Mouse (Mus musculus) neural tube, embryonic 12.5 days (tissue): ENCODE data around the gene Fabp6. TPM values are rescaled to one million over a fixed set of nuclear protein-coding genes. Genes with fewer than 3 reads are reported as not detected.

ENCODE experiments used
- ATAC-seq: fragments of 200-750 bp; cut with Nextera tagmentation; 2 replicates; pipeline ENCODE4 v1.8.0; 2017; ENCODE audit warnings: low read depth, mild to moderate bottlenecking, moderate TSS enrichment, moderate library complexity; ENCODE audit not compliant: low FRiP score
- H3K27ac ChIP-seq: fragments of 300-500 bp; sonication (generic); 2 replicates; pipeline ENCODE4 v1.5.1; 2016
- H3K27me3 ChIP-seq: fragments of 300-500 bp; sonication (generic); replicated peaks from 2 replicates; pipeline ENCODE4 v1.6.1; 2016; ENCODE audit warnings: mild to moderate bottlenecking
- H3K36me3 ChIP-seq: fragments of 300-500 bp; sonication (generic); 2 replicates; pipeline ENCODE4 v1.6.1; 2016; ENCODE audit warnings: mild to moderate bottlenecking
- H3K4me1 ChIP-seq: fragments of 300-500 bp; sonication (generic); 2 replicates; pipeline ENCODE4 v1.6.1; 2016
- H3K4me2 ChIP-seq: fragments of 300-500 bp; sonication (generic); replicated peaks from 2 replicates; pipeline ENCODE4 v1.6.1; 2016; ENCODE audit warnings: mild to moderate bottlenecking
- H3K4me3 ChIP-seq: fragments of 300-500 bp; sonication (generic); 2 replicates; pipeline ENCODE4 v1.5.1; 2016
- H3K9ac ChIP-seq: fragments of 300-500 bp; sonication (generic); 2 replicates; pipeline ENCODE4 v1.6.1; 2016; ENCODE audit warnings: mild to moderate bottlenecking
- H3K9me3 ChIP-seq: fragments of 300-500 bp; sonication (generic); 2 replicates; pipeline ENCODE4 v1.6.1; 2016; ENCODE audit warnings: mild to moderate bottlenecking
- WGBS: fragments of 180-500 bp; shearing (Covaris S2); methylation state at CpG from one replicate; pipeline ENCODE4 v1.1.7; 2016; 5-methylcytosine and 5-hydroxymethylcytosine counted together
- polyA plus RNA-seq: library from polyadenylated mRNA; unstranded; fragments of >200 nt; fragmentation: Nextera tagmentation; extraction: Ambion mirVana; gene quantifications from 2 replicates; pipeline ENCODE4 v1.2.1, GENCODE M21; 2016

Gene Fabp6
- polyA plus RNA-seq, result not detected in 2 replicates

DNA sequence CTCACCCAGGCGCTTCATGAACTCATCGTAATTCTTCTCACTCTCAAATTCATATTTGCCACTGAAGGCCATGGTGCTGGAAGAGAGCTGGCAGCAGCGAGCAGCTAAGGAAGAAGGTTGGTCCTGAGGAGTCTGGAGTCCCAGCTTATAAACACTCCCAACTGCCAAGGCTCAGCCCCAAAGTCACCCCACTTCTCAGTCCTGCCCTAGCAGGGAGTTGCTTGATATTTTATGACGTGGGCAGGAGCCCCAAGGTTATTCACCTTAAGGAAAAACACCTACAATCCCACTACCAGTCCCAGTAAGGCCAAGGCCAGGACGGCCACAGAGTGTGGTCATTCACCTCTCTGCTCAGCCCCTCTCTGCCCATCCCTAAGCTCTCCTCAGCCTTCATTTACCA, at the start of gene Fabp6:
TSS of gene Fabp6 (minus strand) at position 101 of the 400 bp plus-strand sequence.
- no peaks in the 10 kb centered on the region for H3K36me3 ChIP-seq
- no peaks in the 10 kb centered on the region for H3K27me3 ChIP-seq
- WGBS, result 87% methylated on average over 5 of the region's 5 CpGs
- H3K4me3 ChIP-seq, result no peak within 1 kb of the TSS
- H3K4me2 ChIP-seq, result no peak within 1 kb of the TSS
- H3K9ac ChIP-seq, result no peak within 1 kb of the TSS
- H3K9me3 ChIP-seq, result no peaks in the 10 kb centered on the region
- H3K4me1 ChIP-seq, result no peaks in the 10 kb centered on the region
- no peak for ATAC-seq
- no peak within 1 kb of the TSS for H3K27ac ChIP-seq

DNA sequence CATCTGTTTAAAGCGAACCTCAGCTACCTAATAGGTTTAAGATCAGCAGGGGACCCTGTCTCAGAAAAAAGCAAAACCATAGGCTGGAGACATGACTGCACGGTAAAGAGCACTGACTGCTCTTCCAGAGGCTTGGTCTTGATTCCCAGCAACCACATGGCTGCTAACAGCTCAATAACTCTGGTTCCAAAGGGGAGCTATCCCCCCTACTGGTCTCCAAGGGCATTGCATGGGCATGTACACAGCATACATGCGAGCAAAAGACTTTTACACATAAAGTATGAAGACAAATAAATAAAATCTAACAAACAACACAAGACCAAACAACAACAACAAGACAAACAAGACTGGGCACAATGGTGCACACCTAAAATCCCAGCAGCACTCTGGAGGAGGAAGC, 43.9 kb upstream of the Fabp6 start:
- H3K27me3 ChIP-seq, result no peaks in the 10 kb centered on the region
- no peaks in the 10 kb centered on the region for H3K9me3 ChIP-seq
- 90% methylated on average over 3 of the region's 3 CpGs for WGBS
- H3K4me3 ChIP-seq, result no peak overlapping the region
- no peak overlapping the region for H3K4me2 ChIP-seq
- peaks cover 15% of the 10 kb centered on the region for H3K4me1 ChIP-seq
- ATAC-seq, result no peak
- no peaks in the 10 kb centered on the region for H3K36me3 ChIP-seq
- H3K27ac ChIP-seq, result no peak overlapping the region
- H3K9ac ChIP-seq, result no peak overlapping the region

DNA sequence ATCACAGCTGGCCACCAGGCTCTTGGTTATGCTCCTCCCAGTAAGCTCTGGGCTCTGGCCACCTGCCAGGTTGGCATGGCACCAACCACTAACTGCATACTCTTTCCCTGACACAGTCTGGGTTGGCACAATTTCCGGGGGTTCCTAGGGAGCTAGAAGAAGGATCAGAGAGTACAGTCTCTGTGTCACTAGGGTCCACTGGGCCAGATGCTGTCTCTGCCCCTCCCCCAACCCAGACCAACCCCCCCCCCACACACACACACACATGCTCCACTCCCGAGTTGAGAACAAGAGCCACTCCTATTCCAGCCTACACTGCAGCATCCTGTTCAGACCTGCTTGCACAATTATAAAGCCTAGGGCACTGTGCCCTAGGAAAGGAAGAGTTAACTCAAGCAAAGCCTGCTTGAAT, 41.8 kb upstream of the Fabp6 start:
- Histone ChIP-seq H3K4me2 (0 out of 2 replicates have a peak overlapping the region, but pooled peaks have one; percentile 5), H3K9ac (no peak overlapping the region), H3K4me3 (no peak overlapping the region), H3K27ac (no peak overlapping the region), H3K9me3 (no peaks in the 10 kb centered on the region; the same call in 1 of the 2 replicates), H3K36me3 (no peaks in the 10 kb centered on the region), H3K27me3 (no peaks in the 10 kb centered on the region), H3K4me1 (peaks cover 15% of the 10 kb centered on the region)
- ATAC-seq, result peak; percentile 73
- WGBS, result 31% methylated on average over 2 of the region's 2 CpGs

DNA sequence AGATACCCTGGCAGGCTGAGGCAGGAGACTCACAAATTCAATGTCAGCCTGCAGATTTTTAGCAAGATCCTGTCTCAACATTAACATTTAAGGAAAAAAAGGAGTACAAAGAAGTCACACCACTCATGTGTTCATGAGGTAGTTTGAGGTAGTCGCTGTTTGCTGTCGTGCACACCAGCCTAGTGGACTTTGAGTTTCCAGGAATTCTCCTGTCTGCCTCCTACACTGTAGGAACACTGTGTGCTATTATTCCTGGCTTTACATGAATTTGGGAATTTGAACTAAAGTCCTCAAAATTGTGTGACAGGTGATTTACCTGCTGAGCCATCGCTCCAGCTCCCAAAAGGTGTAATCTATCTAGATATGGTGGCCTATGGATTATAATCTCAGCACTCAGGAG, 37.1 kb upstream of the Fabp6 start:
- no peaks in the 10 kb centered on the region; the same call in 1 of the 2 replicates for H3K9me3 ChIP-seq
- H3K27me3 ChIP-seq, result no peaks in the 10 kb centered on the region
- peaks cover 15% of the 10 kb centered on the region for H3K4me1 ChIP-seq
- H3K36me3 ChIP-seq, result no peaks in the 10 kb centered on the region
- H3K9ac ChIP-seq, result no peak overlapping the region
- ATAC-seq, result no peak
- H3K4me2 ChIP-seq, result no peak overlapping the region
- WGBS, result 95% methylated on average over 3 of the region's 3 CpGs
- H3K4me3 ChIP-seq, result no peak overlapping the region
- H3K27ac ChIP-seq, result no peak overlapping the region

DNA sequence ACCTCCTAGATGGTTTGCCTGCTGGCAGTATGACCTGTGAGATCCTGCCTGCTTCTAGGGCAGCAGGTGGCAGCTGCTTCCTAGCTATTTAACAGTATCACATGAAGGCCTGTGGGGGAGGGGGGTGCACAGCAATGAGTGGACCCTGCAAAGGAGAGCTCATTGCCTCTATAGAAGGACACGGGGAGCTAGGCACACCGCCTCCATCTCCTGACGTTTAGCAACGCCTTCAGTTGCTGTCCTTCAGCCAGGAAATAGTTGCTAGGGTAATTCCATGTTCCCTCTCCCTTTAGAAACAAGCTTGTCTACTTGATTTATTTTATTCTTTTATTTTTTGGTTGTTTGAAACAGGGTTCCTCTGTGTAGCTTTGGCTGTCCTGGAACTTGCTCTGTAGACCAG, 35.4 kb upstream of the Fabp6 start:
- ATAC-seq, result no peak
- H3K36me3 ChIP-seq, result no peaks in the 10 kb centered on the region
- H3K4me1 ChIP-seq, result peaks cover 9% of the 10 kb centered on the region
- WGBS, result 76% methylated on average over 4 of the region's 4 CpGs
- H3K9ac ChIP-seq, result no peak overlapping the region
- no peak overlapping the region for H3K4me3 ChIP-seq
- no peaks in the 10 kb centered on the region for H3K27me3 ChIP-seq
- no peaks in the 10 kb centered on the region; the same call in 1 of the 2 replicates for H3K9me3 ChIP-seq
- no peak overlapping the region for H3K4me2 ChIP-seq
- no peak overlapping the region for H3K27ac ChIP-seq

DNA sequence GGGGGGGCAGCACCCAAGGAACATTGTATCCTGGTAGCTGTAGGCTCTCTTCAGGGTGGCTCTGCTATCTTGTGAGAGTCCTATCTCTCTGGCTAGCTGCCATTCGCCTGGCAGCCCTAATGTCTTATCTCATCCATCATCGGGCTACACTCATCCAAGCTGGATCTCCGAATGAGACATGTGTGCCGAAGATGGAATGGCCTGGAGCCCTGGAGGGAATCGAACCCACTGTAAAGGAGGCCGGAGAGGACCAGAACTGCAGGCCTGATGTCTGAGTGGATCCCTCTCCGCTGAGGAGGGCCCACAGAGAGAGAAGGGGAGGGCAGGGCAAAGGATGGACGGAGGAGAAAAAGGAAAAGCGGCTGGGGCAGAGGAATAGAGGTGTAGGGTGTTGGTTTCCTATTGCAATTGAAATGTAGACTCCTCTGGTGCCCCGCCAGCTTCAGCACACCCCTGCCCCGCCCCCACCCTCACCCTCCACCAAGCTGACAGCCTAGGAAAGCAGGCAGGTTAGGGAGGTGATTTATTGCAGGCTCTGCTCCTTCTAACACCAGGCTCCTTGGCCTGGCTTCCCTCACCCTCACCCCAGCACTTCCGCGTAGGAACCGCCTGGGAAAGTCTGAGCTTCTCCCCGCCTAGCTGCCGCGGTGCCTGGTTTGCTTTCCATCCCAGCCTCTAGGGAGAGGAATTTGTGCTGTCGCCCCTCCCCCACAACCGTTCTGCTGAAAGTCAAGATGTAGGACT, 32.5 kb upstream of the Fabp6 start:
- Histone ChIP-seq H3K4me3 (no peak overlapping the region), H3K27me3 (no peaks in the 10 kb centered on the region), H3K4me1 (peaks cover 9% of the 10 kb centered on the region), H3K9me3 (no peaks in the 10 kb centered on the region), H3K36me3 (no peaks in the 10 kb centered on the region), H3K4me2 (peak overlapping the region; percentile 49), H3K27ac (0 out of 2 replicates have a peak overlapping the region, but pooled peaks have one; percentile 57), H3K9ac (0 out of 2 replicates have a peak overlapping the region, but pooled peaks have one; percentile 26)
- WGBS, result 20% methylated on average over 19 of the region's 19 CpGs
- ATAC-seq, result peak; percentile 84

DNA sequence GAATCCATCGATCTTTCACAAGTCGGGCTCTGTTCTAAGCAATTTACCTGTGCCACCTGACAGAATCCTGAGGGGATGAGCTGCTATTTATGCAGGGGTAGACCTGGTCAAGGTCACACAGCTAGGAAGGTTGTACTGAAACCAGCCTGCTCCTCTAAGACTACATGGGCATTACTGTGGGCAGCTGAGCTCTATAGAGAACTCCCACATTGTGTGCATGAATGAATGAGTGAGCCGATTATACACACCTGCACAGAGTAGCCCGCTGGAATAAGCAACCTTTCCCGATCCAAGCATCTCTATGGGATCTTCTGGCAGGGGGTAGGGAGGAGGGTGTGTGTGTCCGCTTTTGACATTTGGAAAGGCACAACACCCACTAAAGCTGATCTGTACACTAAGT, 31.8 kb upstream of the Fabp6 start:
- Histone ChIP-seq H3K4me2 (no peak overlapping the region), H3K27me3 (no peaks in the 10 kb centered on the region), H3K9ac (no peak overlapping the region), H3K9me3 (no peaks in the 10 kb centered on the region), H3K4me3 (no peak overlapping the region), H3K4me1 (peaks cover 9% of the 10 kb centered on the region), H3K36me3 (no peaks in the 10 kb centered on the region), H3K27ac (no peak overlapping the region)
- ATAC-seq, result 0 out of 2 replicates have a peak, but pooled peaks have one; percentile 2
- WGBS, result 84% methylated on average over 6 of the region's 6 CpGs

DNA sequence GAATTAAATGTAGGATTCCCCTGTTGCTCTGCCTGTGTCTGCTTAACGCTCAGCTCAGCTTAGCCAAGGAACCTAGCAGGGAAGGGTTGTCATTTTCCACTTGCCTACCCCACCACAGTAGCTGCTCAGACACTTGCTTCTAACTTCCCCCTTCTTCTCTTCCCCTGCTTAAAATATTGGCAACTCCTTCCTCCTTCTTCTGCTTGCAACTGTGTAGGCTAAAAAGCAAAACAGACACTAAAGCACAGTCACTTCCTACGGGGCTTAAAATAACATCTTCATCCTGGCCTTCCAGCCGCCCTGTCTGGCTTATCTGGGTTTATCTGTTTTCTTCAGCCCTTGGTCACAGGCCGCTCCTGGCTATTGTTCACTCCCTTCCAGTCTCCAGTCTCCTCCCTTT, 31.2 kb upstream of the Fabp6 start:
- WGBS, result 80% methylated on average over 4 of the region's 4 CpGs
- Histone ChIP-seq H3K9me3 (no peaks in the 10 kb centered on the region), H3K27me3 (no peaks in the 10 kb centered on the region), H3K4me2 (no peak overlapping the region), H3K4me1 (peaks cover 9% of the 10 kb centered on the region), H3K4me3 (no peak overlapping the region), H3K36me3 (no peaks in the 10 kb centered on the region), H3K9ac (no peak overlapping the region), H3K27ac (no peak overlapping the region)
- ATAC-seq, result no peak

DNA sequence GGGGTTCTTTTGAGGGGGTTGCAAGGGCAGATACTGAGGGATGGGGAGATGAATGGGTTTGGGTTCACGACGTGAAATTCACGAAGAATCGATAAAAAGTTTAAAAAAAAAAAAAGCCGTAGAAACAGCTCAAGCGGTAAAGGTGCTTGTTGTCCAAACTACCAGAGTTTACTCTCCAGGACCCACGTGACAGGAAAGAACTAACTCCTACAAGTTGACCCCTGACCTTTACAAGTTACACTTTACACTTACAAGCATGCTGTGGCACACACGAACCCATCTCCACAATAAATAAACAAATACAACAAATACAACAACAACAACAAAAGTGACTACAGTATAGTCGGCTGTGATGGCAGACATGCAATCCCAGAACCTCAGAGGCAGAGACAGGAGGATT, 30.3 kb upstream of the Fabp6 start:
- no peak overlapping the region for H3K9ac ChIP-seq
- WGBS, result 88% methylated on average over 9 of the region's 9 CpGs

DNA sequence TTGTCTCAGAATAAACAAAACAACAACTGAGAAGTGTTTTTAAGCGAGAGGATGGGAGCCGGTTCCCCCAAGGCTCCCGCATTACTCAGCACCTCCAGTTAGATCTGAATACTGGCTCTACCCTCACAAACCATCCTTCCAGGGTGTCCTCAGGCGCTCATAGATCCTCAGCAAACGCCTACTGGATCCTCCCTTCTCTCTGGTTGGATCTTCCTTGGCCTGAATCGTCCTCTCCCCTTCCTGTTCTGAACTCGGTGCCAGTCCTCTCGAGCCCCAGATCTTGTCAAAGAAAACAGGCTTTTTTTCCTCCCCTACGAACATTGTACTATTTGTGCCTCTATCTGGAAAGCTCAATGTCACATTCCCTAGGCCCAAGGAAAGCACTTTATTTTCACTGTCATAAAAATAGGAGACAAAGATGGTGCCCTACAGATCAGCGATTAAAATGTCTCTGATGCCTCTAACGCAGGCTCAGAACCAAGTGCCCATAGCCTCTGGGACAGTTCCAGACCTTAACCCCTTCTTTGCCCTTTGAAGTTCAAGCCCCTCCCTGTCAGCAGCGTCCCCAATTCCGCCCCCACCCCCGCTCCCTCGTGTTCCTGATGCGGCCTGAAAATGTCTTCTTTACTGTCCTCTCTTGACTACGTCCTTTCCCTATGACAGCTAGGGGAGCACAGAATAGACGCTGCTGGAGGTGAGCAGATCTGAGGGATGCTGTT, 25.7 kb upstream of the Fabp6 start:
- WGBS, result 37% methylated on average over 18 of the region's 18 CpGs
- no peak overlapping the region for H3K9ac ChIP-seq
- no peak overlapping the region for H3K4me3 ChIP-seq
- no peaks in the 10 kb centered on the region for H3K36me3 ChIP-seq
- H3K27ac ChIP-seq, result no peak overlapping the region
- no peak for ATAC-seq
- H3K27me3 ChIP-seq, result no peaks in the 10 kb centered on the region
- H3K4me2 ChIP-seq, result peak overlapping the region; percentile 48
- no peaks in the 10 kb centered on the region for H3K9me3 ChIP-seq
- peaks cover 11% of the 10 kb centered on the region for H3K4me1 ChIP-seq

More for the DNA sequence above, 30.3 kb upstream of the Fabp6 start:
- H3K9me3 ChIP-seq, result no peaks in the 10 kb centered on the region
- H3K36me3 ChIP-seq, result no peaks in the 10 kb centered on the region
- no peaks in the 10 kb centered on the region for H3K27me3 ChIP-seq
- peaks cover 13% of the 10 kb centered on the region for H3K4me1 ChIP-seq
- no peak overlapping the region for H3K4me2 ChIP-seq
- no peak overlapping the region for H3K4me3 ChIP-seq
- no peak overlapping the region for H3K27ac ChIP-seq
- no peak for ATAC-seq

DNA sequence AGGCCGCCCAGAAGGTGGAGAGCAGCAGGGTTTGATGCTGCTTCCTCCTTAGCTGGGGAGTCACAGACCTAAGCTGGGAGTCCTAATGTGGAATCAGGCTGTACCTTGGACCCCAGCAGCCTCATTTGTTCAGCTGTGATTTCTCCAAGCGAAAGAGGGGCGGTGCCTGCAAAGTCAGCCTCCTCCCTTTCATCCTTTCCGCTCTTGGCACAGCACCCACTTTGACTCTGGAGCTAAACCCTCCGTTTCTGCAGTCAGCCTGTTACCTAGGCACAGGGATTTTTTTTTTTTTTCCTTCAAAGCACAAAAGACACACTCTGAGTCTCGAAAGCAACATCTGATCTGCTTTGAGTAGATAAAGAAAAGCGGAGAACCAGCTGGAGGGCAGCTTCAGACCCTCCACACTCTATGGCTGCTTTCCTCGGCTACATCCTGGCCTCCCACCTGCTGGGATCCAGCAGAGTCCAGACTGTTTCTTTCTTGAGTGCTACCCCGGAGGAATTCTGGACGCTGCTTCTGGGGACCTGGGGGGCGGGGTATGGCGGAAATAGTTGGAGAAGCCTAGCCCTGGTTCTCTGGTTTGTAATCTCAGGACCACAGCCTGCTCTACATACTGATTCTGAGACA, 25.1 kb upstream of the Fabp6 start:
- no peak overlapping the region for H3K4me3 ChIP-seq

DNA sequence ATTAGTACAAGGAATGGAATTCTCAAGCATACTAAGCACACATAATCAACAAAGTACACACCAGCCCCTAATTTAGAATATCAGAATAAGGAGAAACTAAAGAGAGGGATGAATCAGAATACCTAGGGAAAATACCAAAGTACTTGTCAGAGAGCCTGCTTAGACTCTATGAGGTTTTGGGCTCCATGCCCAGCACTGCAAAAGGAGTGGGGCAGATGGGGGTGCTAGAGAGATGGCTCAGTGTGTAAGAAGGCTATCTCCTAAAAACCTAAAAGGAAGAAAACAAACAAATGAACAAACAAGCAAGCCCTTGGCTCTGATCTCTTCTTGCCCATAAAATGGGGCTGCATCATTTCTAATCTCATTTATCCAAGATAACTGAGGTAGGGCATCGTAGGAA, 23.0 kb upstream of the Fabp6 start:
- H3K9ac ChIP-seq, result no peak overlapping the region
- H3K4me3 ChIP-seq, result no peak overlapping the region
- H3K9me3 ChIP-seq, result no peaks in the 10 kb centered on the region
- H3K4me2 ChIP-seq, result no peak overlapping the region
- no peak overlapping the region for H3K27ac ChIP-seq
- H3K36me3 ChIP-seq, result no peaks in the 10 kb centered on the region
- no peaks in the 10 kb centered on the region for H3K27me3 ChIP-seq
- 96% methylated on average over 1 of the region's 1 CpGs for WGBS
- no peak for ATAC-seq
- peaks cover 11% of the 10 kb centered on the region for H3K4me1 ChIP-seq

More for the DNA sequence above, 25.1 kb upstream of the Fabp6 start:
- Histone ChIP-seq H3K4me2 (peak overlapping the region; percentile 48), H3K27ac (no peak overlapping the region), H3K27me3 (no peaks in the 10 kb centered on the region), H3K9me3 (no peaks in the 10 kb centered on the region), H3K4me1 (peaks cover 11% of the 10 kb centered on the region), H3K36me3 (no peaks in the 10 kb centered on the region), H3K9ac (no peak overlapping the region)
- no peak for ATAC-seq
- 13% methylated on average over 12 of the region's 12 CpGs for WGBS
